Mouse (Mus musculus): Measurements from ENCODE around the gene Ninj2. TPM values are rescaled to one million over a fixed set of nuclear protein-coding genes. Genes with fewer than 3 reads are reported as not detected.

Ninj2 gene
- polyA plus RNA-seq, 1 experiment from 2014 or later = not detected

DNA sequence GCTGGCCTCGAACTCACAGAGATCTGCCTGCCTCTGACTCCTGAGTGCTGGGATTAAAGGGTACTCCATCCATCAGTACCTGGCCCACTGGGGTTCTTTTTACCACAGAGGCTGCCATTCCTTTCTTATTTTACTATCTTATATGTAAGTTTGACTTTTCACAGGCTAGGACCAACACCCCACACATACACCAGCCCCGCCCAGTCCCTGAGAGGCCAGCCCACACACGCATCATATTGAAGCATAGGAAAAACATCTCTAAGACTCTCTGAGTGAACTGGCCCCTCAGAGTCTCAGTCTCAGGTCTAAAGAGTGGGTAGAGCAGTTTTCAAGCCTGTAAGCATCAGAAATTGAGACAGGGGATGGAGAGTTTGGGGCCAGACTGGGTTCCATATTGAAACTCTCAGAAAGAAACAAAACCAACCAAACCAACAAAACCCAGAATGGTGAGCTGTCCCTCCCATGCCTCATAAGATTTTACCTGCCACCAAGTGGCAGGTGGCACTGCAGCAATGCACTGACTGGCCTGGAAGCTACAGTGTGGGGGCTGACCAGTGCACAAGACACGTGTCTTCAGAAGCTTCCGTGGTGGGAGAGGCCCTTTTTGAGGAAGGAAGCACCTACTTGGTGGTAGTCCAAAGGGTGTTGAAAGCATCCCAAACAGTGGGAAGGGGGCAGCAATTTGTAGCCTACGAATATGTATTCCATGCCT lies 86.0 kb downstream of the Ninj2 start:
- ATAC-seq (replicated peaks; ENCODE audit: insufficient number of reproducible peaks, low FRiP score, low TSS enrichment, low read depth) = no peak
- Histone ChIP-seq H3K36me3 (replicated peaks; ENCODE audit: control insufficient read depth, insufficient read depth, low read depth, low read length) (no peaks in the 10 kb centered on the region), H3K27ac (replicated peaks; ENCODE audit: low read depth, low read length) (no peak overlapping the region), H3K9me3 (replicated peaks; ENCODE audit: control insufficient read depth, low read length) (no peaks in the 10 kb centered on the region), H3K4me3 (ENCODE audit: low read depth, low read length) (no peak overlapping the region), H3K4me2 (ENCODE audit: low read depth, low read length) (no peak overlapping the region), H3K9ac (replicated peaks; ENCODE audit: low read length) (no peak overlapping the region), H3K4me1 (ENCODE audit: control insufficient read depth, insufficient read depth, low read length) (no peaks in the 10 kb centered on the region), H3K27me3 (ENCODE audit: control insufficient read depth, insufficient read depth, low read length) (no peaks in the 10 kb centered on the region)
- no peak for DNase-seq (ENCODE audit: low spot score)
- 86% methylated on average over 6 of the region's 6 CpGs for WGBS

DNA sequence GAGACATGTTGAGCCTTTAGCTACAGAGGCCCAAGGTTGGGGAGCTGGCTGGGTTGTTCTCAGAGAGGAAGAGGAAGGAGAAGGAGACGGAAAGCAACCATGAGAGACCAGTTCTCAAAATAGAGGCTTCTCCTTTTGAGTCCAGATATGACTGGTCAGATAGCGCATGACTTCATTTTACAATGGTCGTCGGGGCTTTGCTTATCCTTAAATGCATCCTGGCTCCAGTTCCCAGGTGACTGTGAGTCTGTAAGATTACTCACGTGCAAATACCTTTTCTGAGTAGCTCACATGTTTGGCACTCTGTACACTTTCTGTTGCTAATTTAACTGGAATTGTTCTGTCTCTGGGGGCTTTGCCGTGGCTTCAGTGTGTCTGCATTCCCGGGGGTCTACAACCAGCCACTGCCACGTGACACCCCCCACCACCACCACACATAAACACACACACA lies 86.6 kb downstream of the Ninj2 start:
- H3K27me3 ChIP-seq (ENCODE audit: control insufficient read depth, insufficient read depth, low read length) = no peaks in the 10 kb centered on the region
- H3K9ac ChIP-seq (replicated peaks; ENCODE audit: low read length) = no peak overlapping the region
- H3K27ac ChIP-seq (replicated peaks; ENCODE audit: low read depth, low read length) = no peak overlapping the region
- no peak for DNase-seq (ENCODE audit: low spot score)
- 73% methylated on average over 8 of the region's 8 CpGs for WGBS
- no peak for ATAC-seq (replicated peaks; ENCODE audit: insufficient number of reproducible peaks, low FRiP score, low TSS enrichment, low read depth)
- no peak overlapping the region for H3K4me3 ChIP-seq (ENCODE audit: low read depth, low read length)
- H3K4me1 ChIP-seq (ENCODE audit: control insufficient read depth, insufficient read depth, low read length) = no peaks in the 10 kb centered on the region
- H3K9me3 ChIP-seq (replicated peaks; ENCODE audit: control insufficient read depth, low read length) = no peaks in the 10 kb centered on the region
- H3K4me2 ChIP-seq (ENCODE audit: low read depth, low read length) = no peak overlapping the region
- no peaks in the 10 kb centered on the region for H3K36me3 ChIP-seq (replicated peaks; ENCODE audit: control insufficient read depth, insufficient read depth, low read depth, low read length)

DNA sequence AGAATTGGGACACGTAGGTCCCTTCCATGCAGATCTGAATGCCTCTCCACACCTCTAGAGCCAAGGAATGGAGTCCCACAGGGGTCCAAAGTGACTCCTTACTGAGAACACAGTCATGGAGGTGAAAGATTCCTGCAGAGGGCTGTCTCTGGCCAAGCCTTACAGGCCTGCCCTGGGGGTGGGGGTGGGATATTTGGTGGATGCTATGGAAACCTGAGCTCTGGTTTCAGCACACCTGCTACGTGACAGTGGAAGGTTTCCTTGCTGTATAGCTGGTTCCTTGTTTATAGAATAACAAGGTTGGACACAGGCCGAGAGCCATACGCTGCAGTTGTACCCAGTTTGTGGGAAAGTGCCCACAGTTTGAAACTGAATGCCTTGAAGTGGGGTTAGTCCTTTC lies 87.3 kb downstream of the Ninj2 start:
- H3K4me3 ChIP-seq (ENCODE audit: low read depth, low read length) = no peak overlapping the region
- no peaks in the 10 kb centered on the region for H3K27me3 ChIP-seq (ENCODE audit: control insufficient read depth, insufficient read depth, low read length)
- H3K9me3 ChIP-seq (replicated peaks; ENCODE audit: control insufficient read depth, low read length) = no peaks in the 10 kb centered on the region
- DNase-seq (ENCODE audit: low spot score) (no peak), ATAC-seq (replicated peaks; ENCODE audit: insufficient number of reproducible peaks, low FRiP score, low TSS enrichment, low read depth) (no peak)
- no peak overlapping the region for H3K4me2 ChIP-seq (ENCODE audit: low read depth, low read length)
- H3K36me3 ChIP-seq (replicated peaks; ENCODE audit: control insufficient read depth, insufficient read depth, low read depth, low read length) = no peaks in the 10 kb centered on the region
- H3K4me1 ChIP-seq (ENCODE audit: control insufficient read depth, insufficient read depth, low read length) = no peaks in the 10 kb centered on the region
- no peak overlapping the region for H3K9ac ChIP-seq (replicated peaks; ENCODE audit: low read length)
- no peak overlapping the region for H3K27ac ChIP-seq (replicated peaks; ENCODE audit: low read depth, low read length)
- 63% methylated on average over 4 of the region's 4 CpGs for WGBS

DNA sequence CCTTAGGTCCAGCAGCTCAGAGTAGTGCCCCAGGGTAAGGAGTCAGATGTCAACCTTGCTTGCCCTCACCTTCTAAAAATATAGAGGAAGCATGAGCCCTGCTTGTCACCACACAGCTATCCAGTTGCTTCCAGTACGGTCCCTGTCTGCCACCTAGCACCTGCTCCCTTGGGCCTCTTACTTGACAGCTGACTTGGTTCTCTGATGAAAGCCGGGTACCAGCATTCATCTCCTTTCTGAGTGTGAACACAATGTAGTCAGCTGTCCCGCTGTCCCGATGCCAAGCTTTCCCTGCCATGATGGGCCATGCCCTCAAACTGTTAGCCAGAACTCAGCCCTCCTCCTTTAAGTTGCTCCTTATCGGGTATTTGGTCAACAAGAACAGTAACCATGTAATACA lies 89.0 kb downstream of the Ninj2 start:
- Histone ChIP-seq H3K9ac (replicated peaks; ENCODE audit: low read length) (no peak overlapping the region), H3K27me3 (ENCODE audit: control insufficient read depth, insufficient read depth, low read length) (no peaks in the 10 kb centered on the region), H3K4me1 (ENCODE audit: control insufficient read depth, insufficient read depth, low read length) (no peaks in the 10 kb centered on the region), H3K4me3 (ENCODE audit: low read depth, low read length) (no peak overlapping the region), H3K4me2 (ENCODE audit: low read depth, low read length) (no peak overlapping the region), H3K36me3 (replicated peaks; ENCODE audit: control insufficient read depth, insufficient read depth, low read depth, low read length) (no peaks in the 10 kb centered on the region), H3K27ac (replicated peaks; ENCODE audit: low read depth, low read length) (no peak overlapping the region), H3K9me3 (replicated peaks; ENCODE audit: control insufficient read depth, low read length) (no peaks in the 10 kb centered on the region)
- ATAC-seq (replicated peaks; ENCODE audit: insufficient number of reproducible peaks, low FRiP score, low TSS enrichment, low read depth) (no peak), DNase-seq (ENCODE audit: low spot score) (no peak)
- 86% methylated on average over 5 of the region's 5 CpGs for WGBS

DNA sequence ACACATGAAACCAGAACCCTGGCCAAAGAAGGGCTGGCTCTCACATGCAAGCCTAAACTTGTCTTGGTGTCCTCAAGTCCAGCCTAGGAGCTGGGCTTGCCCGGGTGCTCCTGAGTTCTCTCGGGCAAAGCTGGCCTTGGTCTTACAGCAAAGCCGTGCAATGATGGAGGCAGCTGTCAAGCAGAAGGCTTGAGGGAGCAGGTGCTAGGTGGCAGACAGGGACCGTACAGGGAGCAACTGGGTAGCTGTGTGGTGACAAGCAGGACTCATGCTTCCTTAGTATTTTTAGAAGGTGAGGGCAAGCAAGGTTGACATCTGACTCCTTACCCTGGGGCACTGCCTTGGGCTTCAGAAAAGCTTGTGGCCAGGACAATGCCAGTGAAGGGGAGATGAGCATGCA lies 90.6 kb downstream of the Ninj2 start:
- H3K4me1 ChIP-seq (ENCODE audit: control insufficient read depth, insufficient read depth, low read length) = no peaks in the 10 kb centered on the region; the same call in 1 of the 2 replicates
- no peak for DNase-seq (ENCODE audit: low spot score)
- H3K9ac ChIP-seq (replicated peaks; ENCODE audit: low read length) = no peak overlapping the region
- H3K9me3 ChIP-seq (replicated peaks; ENCODE audit: control insufficient read depth, low read length) = no peaks in the 10 kb centered on the region
- H3K27ac ChIP-seq (replicated peaks; ENCODE audit: low read depth, low read length) = no peak overlapping the region
- ATAC-seq (replicated peaks; ENCODE audit: insufficient number of reproducible peaks, low FRiP score, low TSS enrichment, low read depth) = no peak
- 96% methylated on average over 4 of the region's 4 CpGs for WGBS
- H3K4me2 ChIP-seq (ENCODE audit: low read depth, low read length) = no peak overlapping the region
- H3K27me3 ChIP-seq (ENCODE audit: control insufficient read depth, insufficient read depth, low read length) = no peaks in the 10 kb centered on the region
- H3K4me3 ChIP-seq (ENCODE audit: low read depth, low read length) = no peak overlapping the region
- no peaks in the 10 kb centered on the region for H3K36me3 ChIP-seq (replicated peaks; ENCODE audit: control insufficient read depth, insufficient read depth, low read depth, low read length)

DNA sequence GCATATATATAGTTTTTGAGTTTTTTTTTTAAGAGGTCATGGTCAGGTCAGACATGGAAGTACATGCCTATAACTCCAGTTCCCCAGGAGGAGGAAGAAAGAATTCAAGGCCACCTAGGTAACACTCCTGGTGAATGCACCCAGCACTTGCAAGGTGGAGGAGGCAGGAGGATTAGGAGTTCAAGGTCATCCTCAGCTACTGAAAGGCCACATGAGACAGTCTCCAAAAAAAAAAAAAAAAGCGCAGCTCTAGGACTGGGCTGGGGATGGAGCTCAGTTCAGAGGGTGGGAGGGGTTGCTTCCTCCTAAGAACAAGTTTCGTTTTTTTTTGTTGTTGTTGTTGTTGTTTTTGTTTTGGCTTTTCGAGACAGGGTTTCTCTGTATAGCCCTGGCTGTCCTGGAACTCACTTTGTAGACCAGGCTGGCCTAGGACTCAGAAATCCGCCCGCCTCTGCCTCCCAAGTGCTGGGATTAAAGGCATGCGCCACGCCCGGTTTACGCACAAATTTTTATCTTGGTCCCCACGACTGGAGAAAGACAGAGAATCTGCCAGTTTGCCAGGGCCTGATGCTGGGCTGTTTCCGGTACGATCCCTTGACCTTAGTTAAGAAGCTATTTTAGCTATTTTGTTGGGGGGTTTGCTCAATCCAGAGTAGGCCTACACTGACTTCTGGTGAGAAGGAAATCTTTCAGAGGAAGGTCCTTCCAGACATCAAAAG lies 92.0 kb downstream of the Ninj2 start:
- no peak overlapping the region for H3K9ac ChIP-seq (replicated peaks; ENCODE audit: low read length)
- H3K9me3 ChIP-seq (replicated peaks; ENCODE audit: control insufficient read depth, low read length) = no peaks in the 10 kb centered on the region
- no peak overlapping the region for H3K4me2 ChIP-seq (ENCODE audit: low read depth, low read length)
- H3K36me3 ChIP-seq (replicated peaks; ENCODE audit: control insufficient read depth, insufficient read depth, low read depth, low read length) = no peaks in the 10 kb centered on the region
- no peaks in the 10 kb centered on the region for H3K27me3 ChIP-seq (ENCODE audit: control insufficient read depth, insufficient read depth, low read length)
- 91% methylated on average over 12 of the region's 12 CpGs for WGBS
- H3K27ac ChIP-seq (replicated peaks; ENCODE audit: low read depth, low read length) = no peak overlapping the region
- no peaks in the 10 kb centered on the region; the same call in 1 of the 2 replicates for H3K4me1 ChIP-seq (ENCODE audit: control insufficient read depth, insufficient read depth, low read length)
- ATAC-seq (replicated peaks; ENCODE audit: insufficient number of reproducible peaks, low FRiP score, low TSS enrichment, low read depth) (no peak), DNase-seq (ENCODE audit: low spot score) (no peak)
- H3K4me3 ChIP-seq (ENCODE audit: low read depth, low read length) = no peak overlapping the region

DNA sequence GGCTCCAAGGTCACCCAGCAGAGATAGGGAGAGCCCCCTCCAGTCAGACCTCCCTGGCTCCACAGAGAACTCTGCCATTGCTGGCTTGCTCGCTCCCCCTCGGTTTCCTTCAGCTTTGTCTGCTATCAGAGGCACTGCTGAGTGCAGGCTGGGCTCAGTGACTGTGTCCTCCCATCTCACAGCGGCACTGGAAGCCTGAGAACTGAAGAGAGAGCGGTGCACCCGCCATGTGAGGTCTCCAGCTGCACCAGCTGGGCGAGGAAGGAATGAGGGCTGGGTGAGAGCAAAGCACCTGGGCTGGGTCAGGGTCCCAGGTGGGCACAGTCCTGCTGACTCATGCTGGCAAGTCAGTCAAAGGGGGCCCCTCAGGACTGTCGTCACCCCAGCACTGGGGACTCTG lies 92.6 kb downstream of the Ninj2 start:
- Histone ChIP-seq H3K9me3 (replicated peaks; ENCODE audit: control insufficient read depth, low read length) (no peaks in the 10 kb centered on the region), H3K36me3 (replicated peaks; ENCODE audit: control insufficient read depth, insufficient read depth, low read depth, low read length) (no peaks in the 10 kb centered on the region), H3K9ac (replicated peaks; ENCODE audit: low read length) (no peak overlapping the region), H3K4me2 (ENCODE audit: low read depth, low read length) (no peak overlapping the region), H3K4me3 (ENCODE audit: low read depth, low read length) (no peak overlapping the region), H3K27me3 (ENCODE audit: control insufficient read depth, insufficient read depth, low read length) (no peaks in the 10 kb centered on the region), H3K4me1 (ENCODE audit: control insufficient read depth, insufficient read depth, low read length) (no peaks in the 10 kb centered on the region; the same call in 1 of the 2 replicates), H3K27ac (replicated peaks; ENCODE audit: low read depth, low read length) (no peak overlapping the region)
- no peak for DNase-seq (ENCODE audit: low spot score)
- WGBS = 69% methylated on average over 7 of the region's 7 CpGs
- ATAC-seq (replicated peaks; ENCODE audit: insufficient number of reproducible peaks, low FRiP score, low TSS enrichment, low read depth) = no peak

DNA sequence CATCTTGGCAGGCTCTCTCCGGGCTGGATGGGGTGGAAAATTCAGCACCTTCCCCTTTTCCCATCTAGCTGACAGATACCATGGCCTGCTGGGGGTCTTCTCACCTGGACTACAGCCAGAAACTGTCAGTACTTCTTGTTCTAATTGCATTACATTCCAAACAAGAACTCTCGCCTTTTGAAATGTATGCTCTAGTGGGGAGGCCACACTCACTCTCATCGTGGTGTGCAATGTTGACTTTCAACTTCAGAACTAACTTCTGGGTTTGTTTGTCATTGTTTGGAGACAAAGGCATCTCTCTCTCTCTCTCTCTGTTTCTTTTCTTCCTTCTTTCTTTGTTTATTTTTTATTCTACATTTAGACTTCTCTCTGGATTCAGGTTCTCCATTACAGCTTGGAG lies 93.4 kb downstream of the Ninj2 start:
- DNase-seq (ENCODE audit: low spot score) (no peak), ATAC-seq (replicated peaks; ENCODE audit: insufficient number of reproducible peaks, low FRiP score, low TSS enrichment, low read depth) (no peak)
- Histone ChIP-seq H3K27ac (replicated peaks; ENCODE audit: low read depth, low read length) (no peak overlapping the region), H3K4me3 (ENCODE audit: low read depth, low read length) (no peak overlapping the region), H3K9ac (replicated peaks; ENCODE audit: low read length) (no peak overlapping the region), H3K4me2 (ENCODE audit: low read depth, low read length) (no peak overlapping the region), H3K27me3 (ENCODE audit: control insufficient read depth, insufficient read depth, low read length) (no peaks in the 10 kb centered on the region), H3K36me3 (replicated peaks; ENCODE audit: control insufficient read depth, insufficient read depth, low read depth, low read length) (no peaks in the 10 kb centered on the region), H3K9me3 (replicated peaks; ENCODE audit: control insufficient read depth, low read length) (no peaks in the 10 kb centered on the region), H3K4me1 (ENCODE audit: control insufficient read depth, insufficient read depth, low read length) (no peaks in the 10 kb centered on the region; the same call in 1 of the 2 replicates)
- WGBS = 54% methylated on average over 3 of the region's 3 CpGs
